Mouse (Mus musculus) gastrocnemius, adult 2 months (tissue): ENCODE data around the gene Zfp3. TPM values are rescaled to one million over a fixed set of nuclear protein-coding genes. Genes with fewer than 3 reads are reported as not detected.
A peak's percentile ranks its signal among the peaks of the same experiment; 100 is the strongest.

ENCODE experiments used
- DNase-seq: peaks from one replicate; pipeline ENCODE4 v3.0.0; 2022
- H3K27ac ChIP-seq: fragments of 200-600 bp; 2 replicates; pipeline ENCODE4 v1.8.1; 2022; ENCODE audit warnings: mild to moderate bottlenecking
- H3K4me3 ChIP-seq: fragments of 200-600 bp; 2 replicates; pipeline ENCODE4 v1.8.1; 2022; ENCODE audit warnings: mild to moderate bottlenecking, moderate library complexity
- CTCF ChIP-seq: fragments of 200-600 bp; IDR thresholded peaks from 2 replicates; pipeline ENCODE4 v1.8.1; 2022; ENCODE audit warnings: antibody characterized with exemption, mild to moderate bottlenecking, moderate library complexity
- intact Hi-C: fragments of 180-260 bp; cut with DNase I; formaldehyde crosslinking; loops from one replicate; pipeline ENCODE4 v1.15.1; 2025
- total RNA-seq, 2 experiments: library from RNA; stranded (reverse); gene quantifications; 2 replicates each; pipeline ENCODE4 v1.2.3; 2021

The Zfp3 gene
- total RNA-seq, 2 experiments from 2014 or later: 10.7 to 10.8 TPM

GRCm38 (mm10) chr11:70802208-70802864 lies 38.3 kb downstream of the Zfp3 start:
- Histone ChIP-seq H3K27ac (no peak overlapping the region), H3K4me3 (no peak overlapping the region)
- DNase-seq: no peak
- intact Hi-C loops: no loop called here
- TF ChIP-seq CTCF: peak; percentile 15; the same call in 1 of the 2 replicates

DNA sequence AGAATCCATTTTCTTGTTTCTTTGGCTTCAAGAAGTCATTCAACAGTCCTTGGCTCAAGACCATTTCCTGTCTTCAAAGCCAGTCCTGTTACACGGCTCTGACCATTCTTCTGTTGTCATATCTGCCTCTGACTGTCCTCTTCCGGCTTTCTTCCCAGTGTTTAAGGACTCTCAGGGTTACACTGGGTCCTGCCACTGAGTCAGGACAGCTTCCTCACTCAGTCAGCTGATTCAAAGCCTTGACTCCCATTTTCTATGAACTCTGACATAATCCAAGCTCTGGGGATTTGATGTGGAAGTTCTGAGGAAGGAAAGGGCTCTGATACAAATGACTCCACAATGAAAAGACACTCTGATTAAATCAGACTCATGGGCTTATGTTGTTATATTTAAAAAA lies 38.9 kb downstream of the Zfp3 start:
- no peak overlapping the region for H3K4me3 ChIP-seq
- H3K27ac ChIP-seq: no peak overlapping the region
- no peak for TF ChIP-seq CTCF
- no peak for DNase-seq
- intact Hi-C loops: no loop called here

DNA sequence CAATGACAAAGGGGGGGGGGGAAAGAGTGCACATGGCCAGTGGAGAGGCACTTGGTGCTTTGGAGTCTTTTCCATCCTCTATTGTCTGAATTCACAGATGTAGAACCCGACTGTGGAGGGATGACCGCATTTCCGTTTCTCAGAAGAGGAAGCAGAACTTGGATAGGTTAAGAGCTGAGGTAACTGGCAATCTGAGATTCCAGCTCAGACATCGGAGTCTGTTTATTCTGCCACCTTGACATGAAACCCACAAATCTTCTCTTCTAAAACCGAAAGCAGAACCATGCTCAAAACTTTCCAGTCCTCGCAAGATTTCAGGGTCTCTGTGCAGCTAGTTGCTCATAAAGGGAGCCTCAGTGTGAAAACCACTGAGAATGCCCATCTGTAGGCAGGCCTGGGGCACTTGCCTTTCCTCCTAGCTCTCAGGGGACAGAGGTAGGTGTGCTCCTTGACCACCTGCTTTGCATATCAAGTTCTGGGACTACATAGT lies 39.7 kb downstream of the Zfp3 start:
- intact Hi-C loops: no loop called here
- Histone ChIP-seq H3K27ac (peak overlapping the region; percentile 28; the same call in 1 of the 2 replicates), H3K4me3 (no peak overlapping the region)
- no peak for DNase-seq
- TF ChIP-seq CTCF: no peak

GRCm38 (mm10) chr11:70804395-70804794 lies 40.4 kb downstream of the Zfp3 start:
- DNase-seq: no peak
- intact Hi-C loops: no loop called here
- no peak overlapping the region for H3K4me3 ChIP-seq
- TF ChIP-seq CTCF: no peak
- H3K27ac ChIP-seq: no peak overlapping the region

- Histone ChIP-seq H3K27ac (peak overlapping the region; percentile 51), H3K4me3 (no peak overlapping the region)
- no peak for TF ChIP-seq CTCF
- DNase-seq: no peak
- intact Hi-C loops: no loop called here
Observed at GRCm38 (mm10) chr11:70805641-70806175, 41.7 kb downstream of the Zfp3 start.

- H3K4me3 ChIP-seq: no peak overlapping the region
- no peak for DNase-seq
- no peak for TF ChIP-seq CTCF
- no peak overlapping the region for H3K27ac ChIP-seq
- intact Hi-C loops: no loop called here
Observed at GRCm38 (mm10) chr11:70806697-70807096, 42.7 kb downstream of the Zfp3 start.

- DNase-seq: no peak
- no peak for TF ChIP-seq CTCF
- no peak overlapping the region for H3K27ac ChIP-seq
- intact Hi-C loops: no loop called here
- H3K4me3 ChIP-seq: no peak overlapping the region
Observed at GRCm38 (mm10) chr11:70807630-70808029, 43.6 kb downstream of the Zfp3 start.

- intact Hi-C loops: no loop called here
- no peak for TF ChIP-seq CTCF
Observed at GRCm38 (mm10) chr11:70808101-70808500, 44.1 kb downstream of the Zfp3 start.

DNA sequence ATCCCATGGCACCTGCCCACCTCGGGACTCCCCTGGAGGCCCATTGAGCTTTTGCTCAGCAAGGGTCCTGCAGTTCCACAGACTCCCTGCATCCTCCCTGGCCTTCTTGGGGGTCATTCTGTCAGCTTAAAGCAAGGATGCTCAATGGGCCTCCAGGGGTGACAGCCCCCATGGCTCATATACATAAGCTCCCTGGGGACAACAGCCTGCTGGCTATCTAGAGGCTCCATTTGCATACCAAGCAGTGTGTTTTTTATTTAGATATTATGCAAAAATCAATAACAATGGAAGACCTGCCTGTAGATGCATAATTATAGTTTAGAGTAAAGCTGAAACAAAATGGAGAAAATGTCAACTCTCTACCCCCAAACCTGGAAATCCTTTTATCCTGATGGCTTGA lies 45.0 kb downstream of the Zfp3 start:
- Histone ChIP-seq H3K4me3 (no peak overlapping the region), H3K27ac (no peak overlapping the region)
- no peak for DNase-seq
- no peak for TF ChIP-seq CTCF
- intact Hi-C loops: no loop called here

More at GRCm38 (mm10) chr11:70808101-70808500, 44.1 kb downstream of the Zfp3 start:
- H3K4me3 ChIP-seq: no peak overlapping the region
- no peak for DNase-seq
- no peak overlapping the region for H3K27ac ChIP-seq

GRCm38 (mm10) chr11:70811041-70811440 lies 47.0 kb downstream of the Zfp3 start:
- no peak overlapping the region for H3K27ac ChIP-seq
- intact Hi-C loops: no loop called here
- H3K4me3 ChIP-seq: no peak overlapping the region
- DNase-seq: no peak
- TF ChIP-seq CTCF: no peak

GRCm38 (mm10) chr11:70811471-70812240 lies 47.6 kb downstream of the Zfp3 start:
- intact Hi-C loops: no loop called here
- no peak for DNase-seq
- H3K4me3 ChIP-seq: no peak overlapping the region
- no peak for TF ChIP-seq CTCF
- no peak overlapping the region for H3K27ac ChIP-seq

- no peak within 1 kb of the TSS for H3K4me3 ChIP-seq
- intact Hi-C loops: no loop called here
- DNase-seq: no peak
- no peak for TF ChIP-seq CTCF
- H3K27ac ChIP-seq: no peak within 1 kb of the TSS
Observed at GRCm38 (mm10) chr11:70812365-70812764, 48.4 kb downstream of the Zfp3 start, which contains the start of gene Scimp. Scimp (minus strand) TSS chr11:70812586.

- intact Hi-C loops: loop anchor here (1.0 kb wide), 1 partner anchor 36 kb away; no protein-coding TSS in a partner anchor
- DNase-seq: no peak
- Histone ChIP-seq H3K27ac (no peak overlapping the region), H3K4me3 (no peak overlapping the region)
- TF ChIP-seq CTCF: no peak
Observed at GRCm38 (mm10) chr11:70815071-70815470, 51.1 kb downstream of the Zfp3 start.
